Mouse (Mus musculus): ENCODE measurements around the gene Gm3147.
"Not testable (repeated sequence)": the region's sequence is repeated elsewhere in the genome, so short reads cannot be mapped to it uniquely, and the experiment has no call there.

The Gm3147 gene

GRCm38 (mm10) chr5:94616242-94616641, at the start of gene Gm3147:
Gene Gm3147, minus strand, starts transcription at chr5:94616342.
- DNase-seq (ENCODE audit: low spot score), result not testable (repeated sequence)

DNA sequence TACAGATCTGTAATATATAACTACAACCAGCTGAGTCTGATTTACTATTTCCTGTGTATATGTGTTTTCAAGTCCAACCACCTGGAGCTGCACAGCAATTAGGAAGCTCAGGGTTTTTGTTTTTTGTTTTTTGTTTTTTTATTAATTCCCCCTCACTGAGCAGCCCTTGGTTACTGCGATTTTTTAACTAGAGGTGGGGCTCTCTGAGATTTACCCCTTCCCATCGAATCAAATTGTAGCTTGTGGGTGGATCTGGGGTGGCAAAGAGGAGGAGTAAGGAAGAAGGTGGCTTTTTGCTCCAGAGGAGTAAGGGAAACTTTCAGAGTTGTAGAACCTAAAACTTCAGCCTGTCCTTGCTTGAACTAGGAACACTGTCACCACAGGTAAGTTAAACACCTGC, 31.9 kb upstream of the Gm3147 start, which contains the start of gene Gm6205:
Gene Gm6205 (plus strand): TSS at position 301 of the 400 bp plus-strand sequence.
- not testable (repeated sequence) for DNase-seq (ENCODE audit: low spot score)

- peak; percentile 0 for DNase-seq (ENCODE audit: low spot score)
Observed at GRCm38 (mm10) chr5:94623679-94624078, 7.5 kb upstream of the Gm3147 start, which contains the start of gene Gm6509. Gene Gm6509, plus strand, starts transcription at chr5:94623979.
